Mouse (Mus musculus) stomach, postnatal 0 days (tissue): ENCODE measurements around the gene Tll2.

ENCODE experiments used
- CTCF ChIP-seq: IDR thresholded peaks from 2 replicates; pipeline ENCODE4 v1.5.1; 2016; ENCODE audit warnings: antibody characterized with exemption, low read depth, mild to moderate bottlenecking, moderate library complexity
- EP300 ChIP-seq: optimal IDR thresholded peaks from 2 replicates; pipeline ENCODE3; 2016; ENCODE audit warnings: antibody characterized with exemption

- TF ChIP-seq CTCF (no peak), EP300 (no peak)
Observed at GRCm38 (mm10) chr19:41073746-41074455, 132.7 kb downstream of the Tll2 start.
